Mouse (Mus musculus): ENCODE results near the gene Nedd9. TPM values are rescaled to one million over a fixed set of nuclear protein-coding genes. Genes with fewer than 3 reads are reported as not detected.
"Not testable (repeated sequence)": the region's sequence is repeated elsewhere in the genome, so short reads cannot be mapped to it uniquely, and the experiment has no call there.

The Nedd9 gene
- polyA plus RNA-seq, 1 experiment from 2014 or later: 19.2 TPM

- 37% methylated on average over 1 of the region's 1 CpGs for WGBS
- H3K36me3 ChIP-seq: not testable (repeated sequence)
These were observed 120.6 kb downstream of the Nedd9 start for GRCm38 (mm10) chr13:41366609-41367008.

GRCm38 (mm10) chr13:41364273-41364672 lies 122.9 kb downstream of the Nedd9 start:
- H3K4me3 ChIP-seq: no peak overlapping the region
- 74% methylated on average over 9 of the region's 9 CpGs for WGBS
- H3K4me2 ChIP-seq: no peak overlapping the region
- no peak overlapping the region for H3K27ac ChIP-seq
- H3K9me3 ChIP-seq (replicated peaks): no peaks in the 10 kb centered on the region
- no peak overlapping the region for H3K9ac ChIP-seq
- peaks cover 15% of the 10 kb centered on the region for H3K4me1 ChIP-seq (replicated peaks)
- no peak for ATAC-seq (replicated peaks; ENCODE audit: insufficient number of reproducible peaks, insufficient read depth, low FRiP score, low read depth)
- H3K27me3 ChIP-seq: no peaks in the 10 kb centered on the region
- H3K36me3 ChIP-seq: no peaks in the 10 kb centered on the region

More at GRCm38 (mm10) chr13:41366609-41367008, 120.6 kb downstream of the Nedd9 start:
- not testable (repeated sequence) for H3K4me2 ChIP-seq; H3K27me3 ChIP-seq; H3K9ac ChIP-seq; H3K4me3 ChIP-seq; H3K4me1 ChIP-seq (replicated peaks); H3K9me3 ChIP-seq (replicated peaks); ATAC-seq (replicated peaks; ENCODE audit: insufficient number of reproducible peaks, insufficient read depth, low FRiP score, low read depth); H3K27ac ChIP-seq

GRCm38 (mm10) chr13:41362909-41363308 lies 124.3 kb downstream of the Nedd9 start:
- Histone ChIP-seq H3K27ac (no peak overlapping the region), H3K4me1 (replicated peaks) (peaks cover 15% of the 10 kb centered on the region), H3K4me3 (no peak overlapping the region), H3K9ac (no peak overlapping the region), H3K9me3 (replicated peaks) (no peaks in the 10 kb centered on the region), H3K36me3 (no peaks in the 10 kb centered on the region), H3K4me2 (no peak overlapping the region), H3K27me3 (no peaks in the 10 kb centered on the region)
- 63% methylated on average over 6 of the region's 6 CpGs for WGBS
- no peak for ATAC-seq (replicated peaks; ENCODE audit: insufficient number of reproducible peaks, insufficient read depth, low FRiP score, low read depth)

- no peaks in the 10 kb centered on the region for H3K27me3 ChIP-seq
- peak overlapping the region; percentile 78 for H3K4me2 ChIP-seq
- WGBS: 50% methylated on average over 8 of the region's 8 CpGs
- ATAC-seq (replicated peaks; ENCODE audit: insufficient number of reproducible peaks, insufficient read depth, low FRiP score, low read depth): no peak
- H3K4me3 ChIP-seq: no peak overlapping the region
- no peak overlapping the region for H3K9ac ChIP-seq
- no peaks in the 10 kb centered on the region for H3K9me3 ChIP-seq (replicated peaks)
- H3K27ac ChIP-seq: no peak overlapping the region
- H3K36me3 ChIP-seq: no peaks in the 10 kb centered on the region
- H3K4me1 ChIP-seq (replicated peaks): peaks cover 33% of the 10 kb centered on the region
These were observed 126.8 kb downstream of the Nedd9 start for GRCm38 (mm10) chr13:41360272-41360815.

GRCm38 (mm10) chr13:41359330-41360215 lies 127.6 kb downstream of the Nedd9 start:
- peak overlapping the region; percentile 45 for H3K9ac ChIP-seq
- H3K4me2 ChIP-seq: peak overlapping the region; percentile 78
- H3K4me1 ChIP-seq (replicated peaks): peaks cover 36% of the 10 kb centered on the region
- ATAC-seq (replicated peaks; ENCODE audit: insufficient number of reproducible peaks, insufficient read depth, low FRiP score, low read depth): peak; percentile 5; the same call in 1 of the 2 replicates
- H3K27ac ChIP-seq: peak overlapping the region; percentile 94
- WGBS: 7% methylated on average over 16 of the region's 16 CpGs
- H3K27me3 ChIP-seq: no peaks in the 10 kb centered on the region
- H3K36me3 ChIP-seq: no peaks in the 10 kb centered on the region
- H3K4me3 ChIP-seq: peak overlapping the region; percentile 69
- H3K9me3 ChIP-seq (replicated peaks): no peaks in the 10 kb centered on the region

GRCm38 (mm10) chr13:41358480-41359180 lies 128.5 kb downstream of the Nedd9 start:
- H3K9ac ChIP-seq: peak overlapping the region; percentile 75
- peak; percentile 98 for ATAC-seq (replicated peaks; ENCODE audit: insufficient number of reproducible peaks, insufficient read depth, low FRiP score, low read depth)
- under 1% methylated on average over 42 of the region's 42 CpGs for WGBS
- H3K9me3 ChIP-seq (replicated peaks): no peaks in the 10 kb centered on the region
- no peaks in the 10 kb centered on the region for H3K36me3 ChIP-seq
- peaks cover 42% of the 10 kb centered on the region for H3K4me1 ChIP-seq (replicated peaks)
- peak overlapping the region; percentile 94 for H3K27ac ChIP-seq
- peak overlapping the region; percentile 78 for H3K4me2 ChIP-seq
- H3K4me3 ChIP-seq: peak overlapping the region; percentile 69
- H3K27me3 ChIP-seq: no peaks in the 10 kb centered on the region

GRCm38 (mm10) chr13:41358009-41358408 lies 129.2 kb downstream of the Nedd9 start:
- Histone ChIP-seq H3K4me2 (peak overlapping the region; percentile 78), H3K36me3 (no peaks in the 10 kb centered on the region), H3K9ac (peak overlapping the region; percentile 75), H3K9me3 (replicated peaks) (no peaks in the 10 kb centered on the region), H3K27me3 (no peaks in the 10 kb centered on the region), H3K4me3 (peak overlapping the region; percentile 69), H3K27ac (peak overlapping the region; percentile 94), H3K4me1 (replicated peaks) (peaks cover 42% of the 10 kb centered on the region)
- no peak for ATAC-seq (replicated peaks; ENCODE audit: insufficient number of reproducible peaks, insufficient read depth, low FRiP score, low read depth)
- WGBS: 16% methylated on average over 10 of the region's 10 CpGs

GRCm38 (mm10) chr13:41357586-41357985 lies 129.6 kb downstream of the Nedd9 start:
- peaks cover 46% of the 10 kb centered on the region for H3K4me1 ChIP-seq (replicated peaks)
- no peak for ATAC-seq (replicated peaks; ENCODE audit: insufficient number of reproducible peaks, insufficient read depth, low FRiP score, low read depth)
- peak overlapping the region; percentile 94 for H3K27ac ChIP-seq
- peak overlapping the region; percentile 75 for H3K9ac ChIP-seq
- H3K9me3 ChIP-seq (replicated peaks): no peaks in the 10 kb centered on the region
- peak overlapping the region; percentile 78 for H3K4me2 ChIP-seq
- WGBS: 28% methylated on average over 3 of the region's 3 CpGs
- no peaks in the 10 kb centered on the region for H3K27me3 ChIP-seq
- H3K36me3 ChIP-seq: no peaks in the 10 kb centered on the region
- peak overlapping the region; percentile 69 for H3K4me3 ChIP-seq

- Histone ChIP-seq H3K27me3 (no peaks in the 10 kb centered on the region), H3K4me1 (replicated peaks) (peaks cover 50% of the 10 kb centered on the region), H3K9me3 (replicated peaks) (no peaks in the 10 kb centered on the region), H3K36me3 (no peaks in the 10 kb centered on the region), H3K4me3 (peak overlapping the region; percentile 69), H3K9ac (peak overlapping the region; percentile 75), H3K27ac (peak overlapping the region; percentile 94; the same call in 1 of the 2 replicates), H3K4me2 (peak overlapping the region; percentile 78)
- ATAC-seq (replicated peaks; ENCODE audit: insufficient number of reproducible peaks, insufficient read depth, low FRiP score, low read depth): no peak
- WGBS: 65% methylated on average over 4 of the region's 4 CpGs
These were observed 130.0 kb downstream of the Nedd9 start for GRCm38 (mm10) chr13:41357161-41357560.

- H3K4me2 ChIP-seq: peak overlapping the region; percentile 34
- H3K4me3 ChIP-seq: peak overlapping the region; percentile 17
- H3K4me1 ChIP-seq (replicated peaks): peaks cover 56% of the 10 kb centered on the region
- WGBS: 8% methylated on average over 2 of the region's 2 CpGs
- H3K9me3 ChIP-seq (replicated peaks): no peaks in the 10 kb centered on the region
- no peak overlapping the region for H3K27ac ChIP-seq
- H3K9ac ChIP-seq: no peak overlapping the region
- ATAC-seq (replicated peaks; ENCODE audit: insufficient number of reproducible peaks, insufficient read depth, low FRiP score, low read depth): no peak
- no peaks in the 10 kb centered on the region for H3K27me3 ChIP-seq
- H3K36me3 ChIP-seq: no peaks in the 10 kb centered on the region
These were observed 131.6 kb downstream of the Nedd9 start for GRCm38 (mm10) chr13:41355552-41355951.

- ATAC-seq (replicated peaks; ENCODE audit: insufficient number of reproducible peaks, insufficient read depth, low FRiP score, low read depth): no peak
- Histone ChIP-seq H3K36me3 (no peaks in the 10 kb centered on the region), H3K27ac (no peak overlapping the region), H3K4me1 (replicated peaks) (peaks cover 51% of the 10 kb centered on the region), H3K4me2 (peak overlapping the region; percentile 34; the same call in 1 of the 2 replicates), H3K27me3 (no peaks in the 10 kb centered on the region), H3K9me3 (replicated peaks) (no peaks in the 10 kb centered on the region), H3K9ac (no peak overlapping the region), H3K4me3 (no peak overlapping the region)
- 71% methylated on average over 6 of the region's 6 CpGs for WGBS
These were observed 132.6 kb downstream of the Nedd9 start for GRCm38 (mm10) chr13:41354591-41354990.

Measured in heart, embryonic 15.5 days (tissue).